Mouse (Mus musculus) neural tube, embryonic 14.5 days (tissue): ENCODE measurements around the gene Olfr1042. TPM values are rescaled to one million over a fixed set of nuclear protein-coding genes. Genes with fewer than 3 reads are reported as not detected.
"Not testable (repeated sequence)": the region's sequence is repeated elsewhere in the genome, so short reads cannot be mapped to it uniquely, and the experiment has no call there.

Experiments used
- ATAC-seq: fragments of 200-750 bp; cut with Nextera tagmentation; 2 replicates; pipeline ENCODE4 v1.8.0; 2017; ENCODE audit warnings: low read depth, mild to moderate bottlenecking, moderate TSS enrichment, moderate library complexity
- H3K27ac ChIP-seq: fragments of 300-500 bp; sonication (generic); 2 replicates; pipeline ENCODE4 v1.5.1; 2014; ENCODE audit warnings: low read depth, mild to moderate bottlenecking, control low read depth, low read length, moderate library complexity, mixed read lengths
- H3K27me3 ChIP-seq: fragments of 300-500 bp; sonication (generic); 2 replicates; pipeline ENCODE4 v1.6.1; 2014; ENCODE audit warnings: low read length; ENCODE audit not compliant: control insufficient read depth, insufficient read depth
- H3K36me3 ChIP-seq: fragments of 300-500 bp; sonication (generic); 2 replicates; pipeline ENCODE4 v1.6.1; 2014; ENCODE audit warnings: low read length, mixed read lengths; ENCODE audit not compliant: control insufficient read depth, insufficient read depth
- H3K4me1 ChIP-seq: fragments of 300-500 bp; sonication (generic); 2 replicates; pipeline ENCODE4 v1.6.1; 2014; ENCODE audit warnings: low read length; ENCODE audit not compliant: control insufficient read depth, insufficient read depth
- H3K4me2 ChIP-seq: fragments of 300-500 bp; sonication (generic); 2 replicates; pipeline ENCODE4 v1.6.1; 2014; ENCODE audit warnings: mild to moderate bottlenecking, low read depth, low read length, control low read depth
- H3K4me3 ChIP-seq: fragments of 300-500 bp; sonication (generic); 2 replicates; pipeline ENCODE4 v1.5.1; 2014; ENCODE audit warnings: low read depth, low read length, control low read depth, mixed read lengths
- H3K9ac ChIP-seq: fragments of 300-500 bp; sonication (generic); replicated peaks from 2 replicates; pipeline ENCODE4 v1.6.1; 2014; ENCODE audit warnings: low read depth, mild to moderate bottlenecking, control low read depth, low read length, mixed read lengths
- H3K9me3 ChIP-seq: fragments of 300-500 bp; sonication (generic); 2 replicates; pipeline ENCODE4 v1.6.1; 2016; ENCODE audit warnings: low read length; ENCODE audit not compliant: control insufficient read depth
- WGBS: fragments of 180-500 bp; shearing (Covaris S2); extraction: QIAGEN DNeasy Blood & Tissue Kit; methylation state at CpG from one replicate; pipeline ENCODE4 v1.1.7; 2014; 5-methylcytosine and 5-hydroxymethylcytosine counted together
- polyA plus RNA-seq: library from polyadenylated mRNA; unstranded; fragments of >200 nt; fragmentation: Nextera tagmentation; extraction: Ambion mirVana; gene quantifications from 2 replicates; pipeline ENCODE4 v1.2.1, GENCODE M21; 2014

Olfr1042 gene
- not detected in 2 replicates for polyA plus RNA-seq

- Histone ChIP-seq H3K9me3 (no peaks in the 10 kb centered on the region), H3K4me3 (no peak within 1 kb of the TSS), H3K9ac (no peak within 1 kb of the TSS), H3K4me2 (no peak within 1 kb of the TSS), H3K27me3 (no peaks in the 10 kb centered on the region), H3K4me1 (no peaks in the 10 kb centered on the region), H3K27ac (no peak within 1 kb of the TSS), H3K36me3 (no peaks in the 10 kb centered on the region)
- no peak for ATAC-seq
- WGBS = 92% methylated on average over 2 of the region's 2 CpGs
These were observed at the start of gene Olfr1042 for GRCm38 (mm10) chr2:86161738-86162137. Olfr1042 (minus strand) TSS chr2:86161838.

- Histone ChIP-seq H3K36me3 (no peaks in the 10 kb centered on the region), H3K4me1 (no peaks in the 10 kb centered on the region), H3K4me3 (no peak within 1 kb of the TSS), H3K4me2 (no peak within 1 kb of the TSS), H3K27me3 (no peaks in the 10 kb centered on the region), H3K27ac (no peak within 1 kb of the TSS), H3K9me3 (no peaks in the 10 kb centered on the region), H3K9ac (no peak within 1 kb of the TSS)
- no peak for ATAC-seq
These were observed 41.3 kb upstream of the Olfr1042 start, which contains the start of gene Olfr1045 for GRCm38 (mm10) chr2:86202909-86203308. Olfr1045 (minus strand) TSS chr2:86203009.

GRCm38 (mm10) chr2:86195863-86196262 lies 34.2 kb upstream of the Olfr1042 start:
- H3K9me3 ChIP-seq = no peaks in the 10 kb centered on the region
- H3K9ac ChIP-seq = no peak overlapping the region
- 41% methylated on average over 1 of the region's 1 CpGs for WGBS
- no peak overlapping the region for H3K27ac ChIP-seq
- ATAC-seq = no peak
- no peak overlapping the region for H3K4me3 ChIP-seq
- H3K36me3 ChIP-seq = no peaks in the 10 kb centered on the region
- H3K4me1 ChIP-seq = no peaks in the 10 kb centered on the region
- H3K27me3 ChIP-seq = no peaks in the 10 kb centered on the region
- H3K4me2 ChIP-seq = no peak overlapping the region

- Histone ChIP-seq H3K36me3 (no peaks in the 10 kb centered on the region), H3K27me3 (no peaks in the 10 kb centered on the region), H3K27ac (no peak within 1 kb of the TSS), H3K4me2 (no peak within 1 kb of the TSS), H3K4me3 (no peak within 1 kb of the TSS), H3K9ac (no peak within 1 kb of the TSS), H3K9me3 (no peaks in the 10 kb centered on the region), H3K4me1 (no peaks in the 10 kb centered on the region)
- ATAC-seq = no peak
These were observed 23.9 kb upstream of the Olfr1042 start, which contains the start of gene Olfr52 for GRCm38 (mm10) chr2:86185583-86185982. Olfr52 (minus strand) TSS chr2:86185683.

- no peaks in the 10 kb centered on the region for H3K36me3 ChIP-seq
- H3K27me3 ChIP-seq = no peaks in the 10 kb centered on the region
- H3K4me2 ChIP-seq = no peak overlapping the region
- H3K4me1 ChIP-seq = no peaks in the 10 kb centered on the region
- H3K4me3 ChIP-seq = no peak overlapping the region
- no peak overlapping the region for H3K9ac ChIP-seq
- ATAC-seq = no peak
- 82% methylated on average over 3 of the region's 3 CpGs for WGBS
- H3K9me3 ChIP-seq = no peaks in the 10 kb centered on the region
- H3K27ac ChIP-seq = no peak overlapping the region
These were observed 18.3 kb upstream of the Olfr1042 start for GRCm38 (mm10) chr2:86179950-86180349.

GRCm38 (mm10) chr2:86177720-86178119 lies 16.1 kb upstream of the Olfr1042 start, which contains the start of gene Olfr1044:
Olfr1044 (minus strand) TSS chr2:86177820.
- Histone ChIP-seq H3K27me3 (no peaks in the 10 kb centered on the region), H3K9me3 (no peaks in the 10 kb centered on the region), H3K4me1 (no peaks in the 10 kb centered on the region), H3K4me2 (no peak within 1 kb of the TSS), H3K27ac (no peak within 1 kb of the TSS), H3K36me3 (no peaks in the 10 kb centered on the region), H3K9ac (no peak within 1 kb of the TSS), H3K4me3 (no peak within 1 kb of the TSS)
- ATAC-seq = no peak

GRCm38 (mm10) chr2:86175422-86175821 lies 13.8 kb upstream of the Olfr1042 start:
- H3K4me3 ChIP-seq, H3K27me3 ChIP-seq, H3K9me3 ChIP-seq, ATAC-seq, H3K9ac ChIP-seq, H3K27ac ChIP-seq, H3K4me2 ChIP-seq, H3K4me1 ChIP-seq, H3K36me3 ChIP-seq: not testable (repeated sequence)
- 81% methylated on average over 7 of the region's 7 CpGs for WGBS

- WGBS = 95% methylated on average over 2 of the region's 2 CpGs
- H3K4me3 ChIP-seq = no peak within 1 kb of the TSS
- H3K4me2 ChIP-seq = no peak within 1 kb of the TSS
- no peak within 1 kb of the TSS for H3K9ac ChIP-seq
- no peaks in the 10 kb centered on the region for H3K4me1 ChIP-seq
- ATAC-seq = no peak
- H3K9me3 ChIP-seq = no peaks in the 10 kb centered on the region
- no peak within 1 kb of the TSS for H3K27ac ChIP-seq
- H3K36me3 ChIP-seq = no peaks in the 10 kb centered on the region
- H3K27me3 ChIP-seq = no peaks in the 10 kb centered on the region
These were observed 5.8 kb upstream of the Olfr1042 start, which contains the start of gene Olfr1043 for GRCm38 (mm10) chr2:86167422-86167821. Olfr1043 (minus strand) TSS chr2:86167522.

- no peaks in the 10 kb centered on the region for H3K27me3 ChIP-seq
- no peaks in the 10 kb centered on the region for H3K36me3 ChIP-seq
- no peak within 1 kb of the TSS for H3K4me3 ChIP-seq
- ATAC-seq = no peak
- no peak within 1 kb of the TSS for H3K9ac ChIP-seq
- H3K4me1 ChIP-seq = no peaks in the 10 kb centered on the region
- no peak within 1 kb of the TSS for H3K4me2 ChIP-seq
- WGBS = 72% methylated on average over 1 of the region's 1 CpGs
- H3K9me3 ChIP-seq = no peaks in the 10 kb centered on the region
- no peak within 1 kb of the TSS for H3K27ac ChIP-seq
These were observed 15.0 kb downstream of the Olfr1042 start, which contains the start of gene Olfr1040 for GRCm38 (mm10) chr2:86146632-86147031. Olfr1040 (minus strand) TSS chr2:86146732.
